Mouse (Mus musculus): ENCODE measurements around the gene Gm11213.

DNA sequence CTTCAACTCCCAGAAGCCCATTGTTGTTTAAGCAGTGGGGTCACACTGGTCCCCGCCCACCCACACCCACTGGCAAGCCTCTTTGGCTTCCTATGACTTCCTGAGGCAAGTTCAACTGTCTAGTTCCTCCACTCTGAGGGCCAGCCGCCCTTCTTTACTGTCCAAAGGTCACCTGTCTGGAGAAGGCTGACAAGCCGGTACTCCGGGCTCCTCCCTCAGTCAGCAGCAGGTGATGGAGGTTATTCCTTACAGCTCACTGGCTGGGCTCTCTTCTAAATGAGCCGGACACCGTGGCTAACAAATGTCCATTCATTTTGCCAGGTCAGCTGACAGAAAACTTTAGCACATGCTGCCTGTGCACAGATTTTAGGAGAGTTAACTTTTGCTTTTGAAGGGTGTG is 4.3 kb downstream of the Gm11213 start:
- no peak for TF ChIP-seq CTCF (IDR thresholded peaks at IDR 0.05; ENCODE audit: low read depth)
- no peak for TF ChIP-seq EP300 (IDR thresholded peaks at IDR 0.05; ENCODE audit: low read depth)
